Mouse (Mus musculus) CH12.LX (cell line): ENCODE data around the gene Spata13.

Experiments used
- CTCF ChIP-seq, 2 experiments: IDR thresholded peaks in 1 of 2; conservative IDR thresholded peaks in 1 of 2; 2 replicates each; pipeline ENCODE4 v1.5.1; 2011 to 2012; ENCODE audit warnings: low read depth in 2 of 2, low read length in 2 of 2, improper control_type of control experiment in 1 of 2, inconsistent platforms in 1 of 2, mild to moderate bottlenecking in 1 of 2, moderate library complexity in 1 of 2
- E2F4 ChIP-seq: IDR thresholded peaks from 2 replicates; pipeline ENCODE4 v1.6.1; 2011; ENCODE audit warnings: low read depth, low read length, improper control_type of control experiment; ENCODE audit not compliant: insufficient replicate concordance
- ELF1 ChIP-seq: IDR thresholded peaks from 2 replicates; pipeline ENCODE4 v1.6.1; 2014; ENCODE audit warnings: low read depth, mild to moderate bottlenecking, inconsistent platforms, low read length, improper control_type of control experiment
- GABPA ChIP-seq: IDR thresholded peaks from 2 replicates; pipeline ENCODE4 v1.6.1; 2012; ENCODE audit warnings: low read depth, low read length, improper control_type of control experiment, inconsistent platforms; ENCODE audit not compliant: insufficient replicate concordance
- POLR2A ChIP-seq: IDR thresholded peaks from 2 replicates; pipeline ENCODE4 v1.6.1; 2011; ENCODE audit warnings: low read depth, mild to moderate bottlenecking, improper control_type of control experiment, low read length
- ZC3H11A ChIP-seq: IDR thresholded peaks from 2 replicates; pipeline ENCODE4 v1.6.1; 2012; ENCODE audit warnings: low read depth, mild to moderate bottlenecking, inconsistent platforms, low read length, improper control_type of control experiment
- ZKSCAN1 ChIP-seq: IDR thresholded peaks from 2 replicates; pipeline ENCODE4 v1.6.1; 2012; ENCODE audit warnings: low read depth, inconsistent platforms, low read length, improper control_type of control experiment, borderline replicate concordance
- ZMIZ1 ChIP-seq: IDR thresholded peaks from 2 replicates; pipeline ENCODE4 v1.6.1; 2012; ENCODE audit warnings: low read depth, mild to moderate bottlenecking, inconsistent platforms, low read length, improper control_type of control experiment

DNA sequence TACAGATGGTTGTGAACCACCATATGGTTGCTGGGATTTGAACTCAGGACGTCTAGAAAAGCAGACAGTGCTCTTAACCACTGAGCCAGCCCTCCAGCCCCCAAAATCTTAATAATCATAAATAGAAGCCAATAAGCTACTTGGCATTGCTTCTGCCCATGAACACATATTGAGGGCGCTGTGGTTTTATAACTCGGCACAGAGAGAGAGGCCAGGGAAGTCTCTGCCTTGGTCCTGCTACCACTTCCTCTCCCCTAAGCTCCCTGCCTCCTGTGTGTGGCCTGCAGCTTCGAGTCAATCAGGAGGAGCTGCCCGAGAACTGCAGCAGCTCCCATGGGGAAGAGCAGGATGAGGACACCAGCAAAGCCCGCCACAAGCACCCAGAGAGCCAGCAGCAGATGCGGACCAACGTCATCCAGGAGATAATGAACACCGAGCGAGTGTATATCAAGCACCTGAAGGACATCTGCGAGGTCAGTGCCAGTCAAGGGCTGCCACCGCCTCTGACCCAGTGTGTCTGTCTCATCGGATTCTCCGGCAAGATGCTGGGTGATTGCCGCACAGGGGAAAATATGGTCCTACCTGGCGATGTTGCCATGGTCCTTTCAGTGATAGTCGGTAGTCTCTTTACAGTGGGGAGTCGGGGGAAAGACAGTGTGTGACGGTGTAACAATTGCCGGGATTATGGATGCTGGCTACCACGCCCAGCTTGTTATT is 113.5 kb downstream of the Spata13 start:
- no peak for TF ChIP-seq CTCF (conservative IDR thresholded peaks at IDR 0.05 in 1 of 2, IDR thresholded peaks at IDR 0.05 in 1 of 2; ENCODE audit: low read depth in 2 of 2, low read length in 2 of 2)
- TF ChIP-seq ZMIZ1 = no peak
- TF ChIP-seq POLR2A = no peak
- TF ChIP-seq ZC3H11A = no peak
- TF ChIP-seq ZKSCAN1 = no peak
- TF ChIP-seq E2F4 = no peak
- no peak for TF ChIP-seq ELF1
- no peak for TF ChIP-seq GABPA
